Mouse (Mus musculus) adipose tissue, adult 10 weeks (tissue): Measurements from ENCODE around the gene Zfp993. TPM values are rescaled to one million over a fixed set of nuclear protein-coding genes. Genes with fewer than 3 reads are reported as not detected.

Source experiments
- polyA plus RNA-seq: library from polyadenylated mRNA; stranded (reverse); fragments of 350-450 nt; fragmentation: Illumina TruSeq; extraction: RNeasy Lipid Tissue Mini Kit (QIAGEN cat#74804); gene quantifications from one replicate; pipeline ENCODE4 v1.2.3, GENCODE M21; 2014; ENCODE audit warnings: low read depth, low replicate concordance

Zfp993 gene
- 3.2 TPM for polyA plus RNA-seq

GRCm38 (mm10) chr4:146610774-146611400 lies at the start of gene Zfp993:
Zfp993 (plus strand) TSS chr4:146610961.

Other genes with a start within 250 kb of the Zfp993 start
- gene Zfp992, start 161.9 kb upstream of the Zfp993 start, polyA plus RNA-seq = 4.7 TPM
- gene Zfp981, start 108.9 kb upstream of the Zfp993 start, polyA plus RNA-seq = 0.65 TPM